In the genomic region with DNA sequence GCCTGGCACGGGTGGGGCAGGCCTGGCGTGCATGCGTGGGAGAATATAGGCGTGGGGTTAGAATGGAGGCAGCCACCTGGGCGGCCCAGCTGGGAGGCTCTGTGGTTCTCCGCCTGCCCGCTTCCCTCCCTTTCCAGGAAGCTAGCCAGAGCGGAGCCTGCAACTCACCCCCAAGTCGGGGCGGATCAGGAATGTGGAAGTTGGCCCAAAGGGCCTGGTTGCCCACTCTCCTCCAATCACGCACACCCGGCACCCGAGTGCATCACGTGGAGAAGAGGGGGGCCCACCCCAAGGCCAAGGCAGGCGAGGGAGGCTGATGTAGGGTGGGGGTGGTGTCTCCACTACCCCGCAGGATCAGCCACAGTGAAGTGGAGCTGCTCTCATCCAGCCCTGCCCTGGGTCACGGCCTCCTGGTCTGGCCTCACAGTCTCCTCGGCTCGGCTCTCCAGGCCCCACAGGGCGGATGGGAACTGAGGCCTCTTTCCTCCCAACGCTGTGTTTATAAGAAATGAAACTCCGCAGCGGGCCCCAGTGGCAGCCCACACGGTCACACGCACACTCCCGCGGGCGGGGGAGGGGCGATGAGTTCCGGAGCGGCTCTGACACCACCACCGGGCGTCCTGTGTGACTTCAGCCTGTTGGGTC, we compare ENCODE assay signal across 8 mouse cellular contexts. TPM values are rescaled to one million over a fixed set of nuclear protein-coding genes. Genes with fewer than 3 reads are reported as not detected.
A peak's percentile ranks its signal among the peaks of the same experiment; 100 is the strongest.
DNase-seq lines count a peak whose midpoint lies in the region; ATAC-seq lines count a peak whose summit lies in the region.

No protein-coding gene starts in this region.

- H3K4me1 ChIP-seq in intestine, embryonic 15.5 days (replicated peaks) = peaks cover 60% of the 10 kb centered on the region

- peak overlapping the region; percentile 31 for H3K4me3 ChIP-seq in intestine, embryonic 15.5 days (replicated peaks)

- H3K36me3 ChIP-seq in intestine, embryonic 15.5 days = no peaks in the 10 kb centered on the region

- no peaks in the 10 kb centered on the region for H3K27me3 ChIP-seq in intestine, embryonic 15.5 days (replicated peaks)

- peak; percentile 94 to 97 for DNase-seq in adrenal gland, adult (ENCODE audit: inconsistent age in 2 of 2, low spot score in 1 of 2)
- peak; percentile 84 for DNase-seq in embryo, embryonic 11 days
- DNase-seq in gastrocnemius, postnatal 25 days = peak; percentile 93
- DNase-seq in left cerebral cortex, postnatal 14 days (ENCODE audit: low spot score in 2 of 2) = peak; percentile 70 to 90
- DNase-seq in right cerebral cortex, postnatal 25 days = peak; percentile 66
- peak; percentile 82 to 89 for DNase-seq in urinary bladder, postnatal 36 days (ENCODE audit: low spot score in 2 of 2)

- ATAC-seq in intestine, embryonic 15.5 days = peak; percentile 68
- ATAC-seq in megakaryocyte-erythroid progenitor cell, adult 5-6 weeks (replicated peaks; ENCODE audit: low FRiP score, low TSS enrichment, poor library complexity, severe bottlenecking) = peak; percentile 82

- H3K9ac ChIP-seq in intestine, embryonic 15.5 days = peak overlapping the region; percentile 52

- intact Hi-C loops in left cerebral cortex, postnatal 14 days (cut with DNase I) = no loop called here

- H3K27ac ChIP-seq in intestine, embryonic 15.5 days = peak overlapping the region; percentile 98

- H3K4me2 ChIP-seq in intestine, embryonic 15.5 days (replicated peaks) = peak overlapping the region; percentile 75

- 2% methylated on average over 33 of the region's 33 CpGs for WGBS in intestine, embryonic 15.5 days

- no peaks in the 10 kb centered on the region for H3K9me3 ChIP-seq in intestine, embryonic 15.5 days

RNA-seq across cellular contexts. Expression of a gene that starts 6.2 kb away (rescaled TPM):
- total RNA-seq in gastrocnemius, postnatal 25 days (2021) = 1 to 10 TPM; 5.1 to 9.1 TPM
- 43.5 and 45.9 TPM in 2 replicates for polyA plus RNA-seq in intestine, embryonic 15.5 days (2015; fragmentation: Nextera tagmentation; extraction: Ambion mirVana)
- 1 to 10 TPM; 4.5 to 5.5 TPM for total RNA-seq in left cerebral cortex, postnatal 14 days (2021)
- total RNA-seq in megakaryocyte-erythroid progenitor cell, adult 5-6 weeks (2014; fragmentation: Nextera tagmentation) = 3.1 and 4.4 TPM in 2 replicates
- total RNA-seq in megakaryocyte-erythroid progenitor cell, adult 5-6 weeks (2017) = 39.2 and 50.6 TPM in 2 replicates

RNA-seq across cellular contexts. Expression of a gene that starts 9.4 kb away (rescaled TPM):
- not detected for total RNA-seq in gastrocnemius, postnatal 25 days (2021)
- 0.26 and 0.32 TPM in 2 replicates for polyA plus RNA-seq in intestine, embryonic 15.5 days (2015; fragmentation: Nextera tagmentation; extraction: Ambion mirVana)
- total RNA-seq in left cerebral cortex, postnatal 14 days (2021) = under 1 TPM in 1 of 2 experiments, not detected in 1; 0.51 TPM
- total RNA-seq in megakaryocyte-erythroid progenitor cell, adult 5-6 weeks (2014; fragmentation: Nextera tagmentation) = not detected in 2 replicates
- 0.89 TPM in 1 of 2 replicates, not detected in the other for total RNA-seq in megakaryocyte-erythroid progenitor cell, adult 5-6 weeks (2017)

RNA-seq across cellular contexts. Expression of a gene that starts 43.0 kb away (rescaled TPM):
- total RNA-seq in gastrocnemius, postnatal 25 days (2021) = not detected
- polyA plus RNA-seq in intestine, embryonic 15.5 days (2015; fragmentation: Nextera tagmentation; extraction: Ambion mirVana) = not detected in 2 replicates
- total RNA-seq in left cerebral cortex, postnatal 14 days (2021) = not detected
- total RNA-seq in megakaryocyte-erythroid progenitor cell, adult 5-6 weeks (2014; fragmentation: Nextera tagmentation) = not detected in 2 replicates
- not detected in 2 replicates for total RNA-seq in megakaryocyte-erythroid progenitor cell, adult 5-6 weeks (2017)

RNA-seq across cellular contexts. Expression of a gene that starts 56.5 kb away (rescaled TPM):
- total RNA-seq in gastrocnemius, postnatal 25 days (2021) = 1 to 10 TPM; 4.9 to 5.1 TPM
- 30.9 and 35.4 TPM in 2 replicates for polyA plus RNA-seq in intestine, embryonic 15.5 days (2015; fragmentation: Nextera tagmentation; extraction: Ambion mirVana)
- 1 to 10 TPM; 8.2 to 9.0 TPM for total RNA-seq in left cerebral cortex, postnatal 14 days (2021)
- 53.6 and 58.6 TPM in 2 replicates for total RNA-seq in megakaryocyte-erythroid progenitor cell, adult 5-6 weeks (2014; fragmentation: Nextera tagmentation)
- 91.4 and 110 TPM in 2 replicates for total RNA-seq in megakaryocyte-erythroid progenitor cell, adult 5-6 weeks (2017)

Comparison
In these comparisons a context has a peak if more than half of its experiments do, and no peak if none do; other contexts are left out.
1. Peak in every context shown above with its lines: DNase-seq, ATAC-seq, H3K4me3 ChIP-seq and H3K27ac ChIP-seq.